Mouse (Mus musculus) thymus, postnatal 36 days (tissue): ENCODE data around the gene Psg20.
"Not testable (repeated sequence)": the region's sequence is repeated elsewhere in the genome, so short reads cannot be mapped to it uniquely, and the experiment has no call there.

ENCODE experiments used
- DNase-seq, 2 experiments: peaks; one replicate each; pipeline ENCODE4 v3.0.0; 2022; ENCODE audit warnings: mixed read lengths in 2 of 2

The Psg20 gene

GRCm38 (mm10) chr7:18686085-18686484 lies at the start of gene Psg20:
Gene Psg20, minus strand, starts transcription at chr7:18686185.
- no peak for DNase-seq

- no peak for DNase-seq
Observed at GRCm38 (mm10) chr7:18734451-18734850, 48.5 kb upstream of the Psg20 start.

DNA sequence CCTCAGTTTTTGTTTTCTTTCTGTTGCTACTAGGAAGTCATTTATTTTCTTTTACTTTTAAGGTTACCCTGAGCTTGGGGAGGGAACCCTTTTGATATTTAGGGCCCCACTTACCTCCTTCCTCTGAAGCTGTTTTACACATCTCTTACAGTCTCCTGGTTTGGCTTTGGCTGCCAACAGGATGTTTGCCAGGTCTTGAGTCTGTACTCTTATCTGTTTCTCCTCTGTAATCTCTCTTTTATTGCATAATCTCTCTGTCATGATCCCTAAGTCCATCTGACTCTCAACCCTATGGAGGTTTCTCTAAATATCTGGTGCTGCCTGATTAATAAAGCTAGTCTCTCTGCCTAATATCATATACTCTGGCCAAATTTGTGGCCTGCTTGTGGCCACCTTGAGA lies 47.1 kb upstream of the Psg20 start:
- DNase-seq: no peak

DNA sequence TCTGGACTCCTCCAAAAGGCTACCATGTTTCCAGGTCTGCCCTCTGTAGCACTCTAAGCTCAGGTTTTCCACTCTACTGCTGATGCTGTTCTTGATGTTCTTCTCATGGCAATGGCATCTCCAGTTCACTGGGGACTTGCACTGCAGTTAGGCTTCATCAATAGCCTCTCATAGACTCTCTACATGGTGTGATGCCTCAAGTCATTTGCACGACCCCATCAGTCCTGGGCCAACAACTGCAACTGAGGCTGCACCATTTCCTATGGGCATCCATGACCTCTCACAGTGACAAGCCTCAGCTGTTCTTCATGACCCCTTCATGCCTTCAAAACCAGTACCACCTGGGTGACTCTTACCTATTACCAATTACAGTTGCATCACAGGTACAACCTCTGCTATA lies 42.4 kb upstream of the Psg20 start:
- no peak for DNase-seq

GRCm38 (mm10) chr7:18725931-18726330 lies 39.9 kb upstream of the Psg20 start:
- DNase-seq: not testable (repeated sequence)

DNA sequence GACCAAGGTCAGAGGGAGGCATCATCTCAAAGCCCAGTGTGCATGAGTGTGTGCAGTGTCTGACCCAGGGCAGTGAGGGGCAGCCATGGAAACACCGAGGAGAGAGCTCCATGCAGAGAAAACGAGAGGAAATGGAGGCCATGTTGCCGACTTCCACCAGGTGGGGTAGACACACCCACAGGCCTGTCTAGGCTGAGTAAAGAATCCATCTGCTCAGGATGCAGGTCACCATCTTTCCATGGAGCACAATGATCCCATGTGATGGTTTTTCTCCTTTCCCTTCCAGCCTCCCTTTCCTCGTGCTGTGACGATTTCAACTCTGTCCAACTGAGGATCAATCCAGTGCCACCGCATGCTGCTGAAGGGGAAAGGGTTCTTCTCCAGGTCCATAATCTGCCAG lies 38.0 kb upstream of the Psg20 start:
- no peak for DNase-seq

GRCm38 (mm10) chr7:18717790-18718189 lies 31.8 kb upstream of the Psg20 start, which contains the start of gene Psg22:
Gene Psg22, plus strand, starts transcription at chr7:18718090.
- no peak for DNase-seq

GRCm38 (mm10) chr7:18715546-18715945 lies 29.6 kb upstream of the Psg20 start:
- DNase-seq: no peak

GRCm38 (mm10) chr7:18710846-18711245 lies 24.9 kb upstream of the Psg20 start:
- no peak for DNase-seq

GRCm38 (mm10) chr7:18710331-18710730 lies 24.3 kb upstream of the Psg20 start:
- not testable (repeated sequence) for DNase-seq

DNA sequence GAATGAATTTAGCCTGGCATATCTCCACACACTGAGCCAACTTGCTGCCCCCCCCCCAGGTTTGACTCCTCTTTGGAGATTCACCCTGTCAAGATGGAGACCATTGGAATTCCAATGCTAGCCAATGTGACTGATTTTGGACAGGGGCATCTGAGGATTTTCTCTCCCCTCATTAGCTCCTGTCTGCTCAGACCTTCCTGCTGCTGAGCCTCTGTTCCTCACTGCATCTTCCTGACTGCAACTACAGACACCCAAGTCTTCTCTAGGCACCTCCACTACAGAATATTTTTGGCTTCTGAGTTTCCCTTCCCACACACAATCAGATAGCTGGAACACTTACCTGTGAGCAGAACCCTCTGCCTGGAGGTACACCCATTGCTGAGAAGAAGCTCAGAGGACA lies 399 bp downstream of the Psg20 start:
- no peak for DNase-seq

DNA sequence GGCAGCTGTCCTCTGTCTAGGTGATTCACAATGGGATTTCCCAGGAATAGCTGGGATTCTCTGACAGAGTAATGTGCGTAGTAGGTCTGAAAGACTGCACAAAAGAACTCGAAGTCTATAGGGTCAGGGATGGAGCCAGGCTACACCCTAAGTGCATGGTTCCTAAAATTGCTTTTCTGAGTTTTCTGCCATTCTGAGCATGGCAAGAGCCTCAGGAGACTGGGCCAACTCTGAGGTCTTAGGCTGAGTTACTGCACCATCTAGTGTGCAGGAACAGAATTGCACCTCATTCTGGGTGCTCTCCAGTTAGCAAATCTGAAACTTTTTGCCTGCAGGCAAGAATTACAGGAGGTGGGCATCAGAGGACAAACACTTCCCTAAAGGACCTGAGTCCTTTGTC lies 6.2 kb downstream of the Psg20 start:
- no peak for DNase-seq

- not testable (repeated sequence) for DNase-seq
Observed at GRCm38 (mm10) chr7:18656625-18657024, 29.4 kb downstream of the Psg20 start, which contains the start of gene Psg21. Gene Psg21, minus strand, starts transcription at chr7:18656725.

- DNase-seq: not testable (repeated sequence)
Observed at GRCm38 (mm10) chr7:18626921-18627320, 59.1 kb downstream of the Psg20 start.
